Mouse (Mus musculus) small intestine, adult 2 months (tissue): ENCODE results near the gene Gstp2.

ENCODE experiments used
- CTCF ChIP-seq: fragments of 200-500 bp; IDR thresholded peaks from 2 replicates; pipeline ENCODE4 v1.5.1; 2012; ENCODE audit warnings: low read depth, mild to moderate bottlenecking, control low read depth, inconsistent platforms, low read length, moderate library complexity, mixed read lengths; ENCODE audit not compliant: insufficient replicate concordance, insufficient read length; ENCODE audit errors: extremely low read depth
- POLR2A ChIP-seq: fragments of 200-500 bp; IDR thresholded peaks from 2 replicates; pipeline ENCODE4 v1.6.1; 2012; ENCODE audit warnings: low read depth, mild to moderate bottlenecking, control low read depth, inconsistent platforms, low read length, moderate library complexity

- TF ChIP-seq POLR2A (no peak), CTCF (no peak)
Observed at GRCm38 (mm10) chr19:4057962-4058361, 12.1 kb upstream of the Gstp2 start.
